Mouse (Mus musculus) cerebellum, adult 9-11 months (tissue): Measurements from ENCODE around the gene Kcne4.

Experiments
- DNase-seq: peaks from one replicate; pipeline ENCODE4 v3.0.0; 2022

Gene Kcne4

DNA sequence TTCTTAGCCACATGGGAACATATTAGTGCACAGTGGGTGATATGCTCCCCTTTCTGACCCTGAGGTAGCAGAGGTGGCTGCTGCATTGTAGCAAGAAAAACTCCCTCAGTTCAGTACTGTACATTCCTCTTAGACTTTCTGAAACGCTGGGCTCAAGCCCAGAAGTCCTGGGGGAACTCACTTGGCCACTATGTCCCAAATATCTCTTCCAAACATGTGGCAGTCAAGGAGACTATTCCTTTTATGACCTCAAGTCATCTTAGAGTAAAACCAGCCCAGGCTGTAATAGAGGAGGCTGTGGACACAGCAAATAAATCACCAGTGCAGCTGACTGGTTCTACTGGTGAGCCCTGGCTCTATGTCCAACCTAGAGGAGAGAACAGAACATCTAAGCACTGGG lies 45.7 kb downstream of the Kcne4 start:
- no peak for DNase-seq

DNA sequence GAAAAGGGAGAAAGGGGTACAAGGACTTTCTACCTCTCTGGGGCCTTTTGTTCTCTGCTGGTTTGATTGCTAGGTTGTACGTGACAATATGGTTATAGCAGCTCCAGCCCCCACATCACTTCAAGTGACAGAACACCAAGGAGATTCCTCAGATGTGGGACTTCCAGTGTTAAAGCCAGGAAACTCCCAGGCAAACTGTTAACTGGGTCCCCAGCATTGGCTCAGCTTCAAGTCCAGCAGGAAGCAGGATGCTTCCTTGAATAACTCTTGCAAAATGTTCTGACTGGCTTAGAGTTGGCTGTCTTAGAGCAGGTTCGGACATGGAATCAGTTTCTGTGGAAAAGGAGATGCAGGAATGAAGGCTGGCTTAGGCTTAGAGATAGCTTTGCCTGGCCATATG lies 47.3 kb downstream of the Kcne4 start:
- no peak for DNase-seq

DNA sequence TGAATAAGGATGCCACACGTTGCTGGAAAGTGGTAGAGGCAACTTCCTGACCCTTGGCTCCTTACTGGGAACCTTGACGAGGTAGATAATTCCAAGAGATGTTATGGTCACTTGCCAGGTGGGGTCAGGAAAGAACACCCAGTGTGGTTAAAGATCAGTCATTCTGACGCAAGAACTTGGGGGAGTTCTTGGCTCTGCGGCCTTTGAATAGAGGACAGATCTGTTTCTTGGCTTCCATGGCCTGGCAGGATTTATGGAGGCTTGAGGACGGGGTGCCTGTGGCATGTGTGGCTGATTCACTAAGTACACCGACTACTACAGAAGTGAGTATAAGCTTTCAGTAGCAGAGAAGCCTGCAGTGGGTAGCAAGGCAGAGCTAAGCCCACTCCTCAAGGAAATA lies 47.8 kb downstream of the Kcne4 start:
- DNase-seq, result no peak

GRCm38 (mm10) chr1:78864799-78865346 lies 48.3 kb downstream of the Kcne4 start:
- no peak for DNase-seq

- DNase-seq, result no peak
Measured at GRCm38 (mm10) chr1:78865991-78866390, 49.4 kb downstream of the Kcne4 start.

- no peak for DNase-seq
Measured at GRCm38 (mm10) chr1:78866455-78866854, 49.9 kb downstream of the Kcne4 start.
